In genomic region chr17:83122525-83123280, GRCm38 (mm10) we compare ENCODE assay signal across 8 mouse cellular contexts.
DNase-seq lines count a peak whose midpoint lies in the region; ATAC-seq and TF ChIP-seq lines count a peak whose summit lies in the region.

No protein-coding gene starts in this region.

- no peaks in the 10 kb centered on the region for H3K4me1 ChIP-seq in bone marrow macrophage, adult 2 months (ENCODE audit: control insufficient read depth, insufficient read depth, low read length)
- peaks cover 19% of the 10 kb centered on the region for H3K4me1 ChIP-seq in hindbrain, embryonic 15.5 days (replicated peaks)
- peaks cover 35% of the 10 kb centered on the region for H3K4me1 ChIP-seq in midbrain, embryonic 13.5 days (replicated peaks)
- H3K4me1 ChIP-seq in testis, adult 2 months (ENCODE audit: control insufficient read depth, insufficient read depth, low read length) = peaks cover 17% of the 10 kb centered on the region

- H3K27ac ChIP-seq in bone marrow macrophage, adult 2 months (ENCODE audit: insufficient read depth, low read depth, low read length) = no peak overlapping the region
- H3K27ac ChIP-seq in hindbrain, embryonic 15.5 days (replicated peaks) = no peak overlapping the region
- H3K27ac ChIP-seq in midbrain, embryonic 13.5 days = peak overlapping the region; percentile 31; the same call in 1 of the 2 replicates
- H3K27ac ChIP-seq in testis, adult 2 months (ENCODE audit: control insufficient read depth, insufficient read depth, low read depth, low read length) = peak overlapping the region; percentile 41; the same call in 1 of the 2 replicates

- peak overlapping the region; percentile 32 for H3K4me3 ChIP-seq in bone marrow macrophage, adult 2 months (ENCODE audit: insufficient read depth, low read length)
- peak overlapping the region; percentile 3; the same call in 1 of the 2 replicates for H3K4me3 ChIP-seq in hindbrain, embryonic 15.5 days
- peak overlapping the region; percentile 14 for H3K4me3 ChIP-seq in midbrain, embryonic 13.5 days (replicated peaks)
- H3K4me3 ChIP-seq in testis, adult 2 months (ENCODE audit: control insufficient read depth, low read depth, low read length) = peak overlapping the region; percentile 44

- H3K9me3 ChIP-seq in hindbrain, embryonic 15.5 days = no peaks in the 10 kb centered on the region
- H3K9me3 ChIP-seq in midbrain, embryonic 13.5 days = no peaks in the 10 kb centered on the region

- H3K27me3 ChIP-seq in hindbrain, embryonic 15.5 days = no peaks in the 10 kb centered on the region
- H3K27me3 ChIP-seq in midbrain, embryonic 13.5 days = peaks cover 31% of the 10 kb centered on the region
- H3K27me3 ChIP-seq in testis, adult 2 months (ENCODE audit: control insufficient read depth, insufficient read depth, low read length) = no peaks in the 10 kb centered on the region

- peak; percentile 12 for DNase-seq in ES-CJ7 (ENCODE audit: low read depth, low spot score)
- peak; percentile 25 for DNase-seq in gastrocnemius, postnatal 10 days
- DNase-seq in liver = peak; percentile 59
- no peak for DNase-seq in layer of hippocampus, adult 8-10 months (ENCODE audit: low spot score in 2 of 2)

- H3K36me3 ChIP-seq in hindbrain, embryonic 15.5 days = no peaks in the 10 kb centered on the region
- no peaks in the 10 kb centered on the region for H3K36me3 ChIP-seq in midbrain, embryonic 13.5 days
- H3K36me3 ChIP-seq in testis, adult 2 months (ENCODE audit: control insufficient read depth, insufficient read depth, low read length) = no peaks in the 10 kb centered on the region

- WGBS in hindbrain, embryonic 15.5 days = 5% methylated on average over 20 of the region's 20 CpGs
- WGBS in midbrain, embryonic 13.5 days = 5% methylated on average over 20 of the region's 20 CpGs

- peak overlapping the region; percentile 49 for H3K4me2 ChIP-seq in hindbrain, embryonic 15.5 days
- peak overlapping the region; percentile 49 for H3K4me2 ChIP-seq in midbrain, embryonic 13.5 days (replicated peaks)

- peak overlapping the region; percentile 18; the same call in 1 of the 2 replicates for H3K9ac ChIP-seq in hindbrain, embryonic 15.5 days
- H3K9ac ChIP-seq in midbrain, embryonic 13.5 days (replicated peaks) = 0 out of 2 replicates have a peak overlapping the region, but pooled peaks have one; percentile 29

- no peak for TF ChIP-seq CTCF in bone marrow macrophage, adult 2 months (IDR thresholded peaks at IDR 0.05; ENCODE audit: low read depth, low read length)
- no peak for TF ChIP-seq CTCF in testis, adult 2 months (IDR thresholded peaks at IDR 0.05; ENCODE audit: control insufficient read depth, insufficient read depth, insufficient replicate concordance, low read depth, low read length)

- no peak for TF ChIP-seq POLR2A in bone marrow macrophage, adult 2 months (IDR thresholded peaks at IDR 0.05; ENCODE audit: borderline replicate concordance, low read depth, low read length)
- no peak for TF ChIP-seq POLR2A in testis, adult 2 months (IDR thresholded peaks at IDR 0.05; ENCODE audit: control insufficient read depth, low read depth, low read length)

- peak; percentile 86 for ATAC-seq in hindbrain, embryonic 15.5 days (ENCODE audit: low FRiP score, low read depth)
- ATAC-seq in midbrain, embryonic 13.5 days = peak; percentile 80

Comparison
In these comparisons a context has a peak if more than half of its experiments do, and no peak if none do; other contexts are left out.
1. DNase-seq: peak in ES-CJ7 (single experiment), gastrocnemius, postnatal 10 days (single experiment) and liver (single experiment); none in layer of hippocampus, adult 8-10 months (0 of 2).
2. H3K27ac ChIP-seq: peak in midbrain, embryonic 13.5 days (single experiment) and testis, adult 2 months (single experiment); none in bone marrow macrophage, adult 2 months (single experiment) and hindbrain, embryonic 15.5 days (single experiment).
3. Peak in every context shown above with its lines, with median percentiles within 50 percentile points of each other: H3K4me3 ChIP-seq.